10 mouse cellular contexts compared by ENCODE assay signal in the genomic region with DNA sequence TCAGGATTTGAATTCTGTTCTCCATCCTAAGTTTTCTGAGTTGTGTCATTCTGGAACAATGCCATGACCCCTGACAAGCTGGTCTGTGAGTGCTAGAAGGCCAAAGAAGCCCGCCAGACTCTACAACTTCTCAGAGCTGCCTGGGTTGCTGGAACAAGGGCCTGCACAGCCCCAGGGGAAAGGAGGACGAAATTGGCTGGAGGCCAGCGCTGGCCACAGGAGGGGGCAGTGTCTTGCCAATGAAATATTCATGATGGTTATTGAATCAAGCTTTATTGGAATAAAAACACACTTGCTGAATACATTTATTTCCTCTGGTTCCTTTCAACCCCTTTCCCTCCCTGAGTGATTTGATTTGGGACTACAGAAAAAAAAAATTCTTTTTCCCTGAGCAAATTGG.
DNase-seq lines count a peak whose midpoint lies in the region; ATAC-seq lines count a peak whose summit lies in the region.
"Had no signal": no experiment of that assay in that cellular context is flagged by ENCODE, and none has a peak within 500 bp of the region (broad histone marks: within the 10 kb centered on the region; RNA-seq: fewer than 3 reads in every experiment).

No protein-coding gene starts in this region.

- ATAC-seq in frontal cortex, adult (ENCODE audit: low TSS enrichment): no peak
- ATAC-seq: activated CD4-positive, CD25-positive, alpha-beta regulatory T cell, adult 4 months had no signal

- peak; percentile 21 to 40 for DNase-seq in frontal cortex, adult 2 months (ENCODE audit: extremely low spot score in 1 of 2, low spot score in 1 of 2)
- DNase-seq in 3134 (ENCODE audit: extremely low read depth, insufficient read length, low spot score): peak; percentile 10
- peak; percentile 65 to 76 for DNase-seq in cerebellum, postnatal 10 days
- peak; percentile 61 for DNase-seq in layer of hippocampus, adult 9-11 months
- DNase-seq in urinary bladder, postnatal 36 days (ENCODE audit: low spot score in 2 of 2): no peak
- no peak for DNase-seq in lung, postnatal 4 days
- no peak for DNase-seq in lung, postnatal 25 days (ENCODE audit: low spot score)
- DNase-seq: thymus, postnatal 14 days had no signal

Comparison
In these comparisons a context has a peak if more than half of its experiments do, and no peak if none do; other contexts are left out.
1. DNase-seq: peak in frontal cortex, adult 2 months (2 of 2), 3134 (single experiment), cerebellum, postnatal 10 days (2 of 2) and layer of hippocampus, adult 9-11 months (single experiment); none in urinary bladder, postnatal 36 days (0 of 2), lung, postnatal 4 days (0 of 2) and lung, postnatal 25 days (single experiment).